Mouse (Mus musculus): Measurements from ENCODE around the gene Aen.

- TF ChIP-seq CTCF (IDR thresholded peaks at IDR 0.05; ENCODE audit: control insufficient read depth, insufficient read depth, low read length) (no peak), POLR2A (IDR thresholded peaks at IDR 0.05; ENCODE audit: borderline replicate concordance, control insufficient read depth, low read depth, low read length) (no peak)
Measured at GRCm38 (mm10) chr7:78868731-78869130, 26.9 kb upstream of the Aen start.

All from bone marrow, adult 2 months (tissue).